Mouse (Mus musculus): ENCODE data around the gene Prickle1. TPM values are rescaled to one million over a fixed set of nuclear protein-coding genes. Genes with fewer than 3 reads are reported as not detected.

The Prickle1 gene
- polyA plus RNA-seq, 1 experiment from 2014 or later = 25.6 TPM

DNA sequence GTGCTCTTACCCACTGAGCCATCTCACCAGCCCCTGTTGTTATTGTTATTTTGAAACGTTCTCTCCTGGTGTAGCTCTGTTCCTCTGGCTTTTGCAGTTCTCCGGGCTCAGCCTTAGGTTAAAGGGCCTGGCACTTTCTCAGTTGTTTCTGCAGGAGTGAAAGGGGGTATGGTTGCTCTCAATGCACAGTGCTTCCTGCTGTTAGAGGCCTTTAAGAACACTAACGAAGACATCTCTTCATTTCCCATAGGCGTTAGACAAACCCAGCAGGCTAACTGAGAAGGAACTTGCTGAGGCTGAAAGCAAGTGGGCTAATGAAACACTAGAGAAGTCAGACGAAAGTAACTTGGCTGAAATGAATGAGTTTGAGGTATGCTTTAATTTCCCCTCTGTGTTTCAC, 136.3 kb downstream of the Prickle1 start:
- Histone ChIP-seq H3K27me3 (ENCODE audit: control insufficient read depth, insufficient read depth, low read depth, low read length) (no peaks in the 10 kb centered on the region), H3K9ac (ENCODE audit: low read length) (no peak overlapping the region), H3K4me3 (ENCODE audit: low read length) (no peak overlapping the region), H3K4me2 (ENCODE audit: low read depth, low read length) (no peak overlapping the region), H3K4me1 (replicated peaks; ENCODE audit: control insufficient read depth, insufficient read depth, low read length) (no peaks in the 10 kb centered on the region), H3K9me3 (ENCODE audit: control insufficient read depth, low read length) (no peaks in the 10 kb centered on the region), H3K36me3 (ENCODE audit: control insufficient read depth, insufficient read depth, low read length) (peaks cover 12% of the 10 kb centered on the region), H3K27ac (ENCODE audit: low read length) (no peak overlapping the region)
- ATAC-seq (ENCODE audit: low read depth) = no peak
- WGBS = 78% methylated on average over 5 of the region's 5 CpGs

DNA sequence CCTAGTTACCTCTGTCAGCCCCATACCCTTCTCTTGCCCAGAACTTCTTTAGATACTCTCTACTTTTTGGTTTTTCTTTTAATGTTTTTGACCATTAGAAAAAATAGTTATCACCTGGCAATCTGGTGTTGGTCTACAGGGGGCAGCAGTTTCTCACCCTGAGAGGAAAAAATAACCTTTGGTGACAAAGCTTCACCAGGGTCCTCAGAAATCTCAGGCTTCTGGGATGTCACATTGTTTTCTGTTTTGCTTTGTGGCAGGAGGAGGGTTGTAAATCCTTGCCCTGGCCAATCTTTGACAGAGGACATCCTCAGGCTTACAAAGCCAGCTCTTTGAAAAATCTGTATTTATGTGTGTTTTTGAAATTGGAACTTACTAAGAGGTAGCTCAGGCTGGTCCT, 139.7 kb downstream of the Prickle1 start:
- no peak overlapping the region for H3K4me3 ChIP-seq (ENCODE audit: low read length)
- H3K9ac ChIP-seq (ENCODE audit: low read length) = no peak overlapping the region
- ATAC-seq (ENCODE audit: low read depth) = no peak
- no peak overlapping the region for H3K4me2 ChIP-seq (ENCODE audit: low read depth, low read length)
- no peaks in the 10 kb centered on the region for H3K27me3 ChIP-seq (ENCODE audit: control insufficient read depth, insufficient read depth, low read depth, low read length)
- no peaks in the 10 kb centered on the region for H3K4me1 ChIP-seq (replicated peaks; ENCODE audit: control insufficient read depth, insufficient read depth, low read length)
- H3K27ac ChIP-seq (ENCODE audit: low read length) = no peak overlapping the region
- peaks cover 10% of the 10 kb centered on the region for H3K36me3 ChIP-seq (ENCODE audit: control insufficient read depth, insufficient read depth, low read length)
- H3K9me3 ChIP-seq (ENCODE audit: control insufficient read depth, low read length) = no peaks in the 10 kb centered on the region

DNA sequence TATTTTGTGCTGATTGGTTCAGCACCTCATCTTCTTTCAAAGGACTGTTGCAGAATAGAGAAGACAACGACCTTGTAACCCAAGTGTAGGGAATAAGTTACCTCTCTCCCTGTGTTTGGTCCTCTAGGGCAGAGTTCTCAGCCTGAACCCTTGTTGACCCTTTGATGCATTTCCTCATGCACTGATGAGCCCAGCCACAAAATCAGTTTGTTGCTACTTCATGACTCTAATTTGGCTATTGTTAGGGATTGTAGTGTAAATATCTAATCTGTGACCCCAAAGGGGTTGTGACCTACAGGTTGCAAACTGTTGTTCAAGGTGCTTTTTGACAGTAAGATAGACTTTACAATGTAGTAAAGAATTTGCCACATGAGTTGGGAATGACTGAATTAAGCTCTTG, 142.4 kb downstream of the Prickle1 start:
- 0 out of 2 replicates have a peak, but pooled peaks cover 3% of the 10 kb centered on the region for H3K36me3 ChIP-seq (ENCODE audit: control insufficient read depth, insufficient read depth, low read length)
- 67% methylated on average over 1 of the region's 1 CpGs for WGBS
- H3K27ac ChIP-seq (ENCODE audit: low read length) = no peak overlapping the region
- ATAC-seq (ENCODE audit: low read depth) = no peak
- H3K4me3 ChIP-seq (ENCODE audit: low read length) = no peak overlapping the region
- no peak overlapping the region for H3K9ac ChIP-seq (ENCODE audit: low read length)
- H3K4me2 ChIP-seq (ENCODE audit: low read depth, low read length) = no peak overlapping the region
- no peaks in the 10 kb centered on the region for H3K9me3 ChIP-seq (ENCODE audit: control insufficient read depth, low read length)
- H3K4me1 ChIP-seq (replicated peaks; ENCODE audit: control insufficient read depth, insufficient read depth, low read length) = no peaks in the 10 kb centered on the region
- H3K27me3 ChIP-seq (ENCODE audit: control insufficient read depth, insufficient read depth, low read depth, low read length) = no peaks in the 10 kb centered on the region

Other genes starting within 250 kb of the Prickle1 start
- 101 and 121 TPM in 2 replicates for gene Zcrb1, start 197.6 kb downstream of the Prickle1 start, polyA plus RNA-seq (2015; fragmentation: Nextera tagmentation; extraction: Ambion mirVana)
- 42.6 and 45.1 TPM in 2 replicates for gene Pphln1, start 197.5 kb downstream of the Prickle1 start, polyA plus RNA-seq (2015; fragmentation: Nextera tagmentation; extraction: Ambion mirVana)